Comparison of ENCODE assay signal across 34 mouse cellular contexts in the genomic region with DNA sequence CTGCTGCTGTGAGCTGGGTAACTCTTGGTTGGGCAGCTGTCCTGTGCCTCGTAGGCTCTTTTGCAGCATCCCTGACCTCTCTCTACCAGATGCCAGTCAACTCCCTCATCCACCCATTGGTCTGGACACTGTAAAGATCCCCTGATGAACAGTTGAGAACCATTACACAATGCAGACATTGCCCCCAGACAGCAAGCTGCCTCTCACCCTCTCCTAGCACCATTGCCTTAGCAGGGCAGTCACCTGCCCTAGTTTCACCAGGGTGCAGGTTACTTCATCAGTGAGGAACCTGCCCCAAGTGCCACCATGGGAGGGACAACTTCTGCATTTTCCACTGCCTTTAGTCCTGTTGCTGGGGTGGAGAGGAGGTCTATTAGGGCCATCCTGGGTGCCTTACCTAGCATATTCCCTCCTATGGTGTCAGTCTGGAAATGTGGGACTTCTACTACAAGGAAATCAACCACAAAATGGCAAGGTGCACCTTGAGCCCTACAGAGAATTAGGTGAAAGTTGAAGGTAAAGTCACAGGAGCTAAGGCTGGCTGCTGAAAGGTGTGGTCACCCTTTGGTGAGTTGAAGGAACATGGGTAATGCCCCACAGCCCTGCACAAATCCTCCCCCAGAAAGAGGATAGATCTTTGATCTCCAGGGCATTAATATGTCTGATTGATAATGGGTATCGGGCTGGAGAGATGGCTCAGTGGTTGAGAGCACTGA. TPM values are rescaled to one million over a fixed set of nuclear protein-coding genes. Genes with fewer than 3 reads are reported as not detected.
DNase-seq lines count a peak whose midpoint lies in the region; ATAC-seq and TF ChIP-seq lines count a peak whose summit lies in the region.
"Had no signal": no experiment of that assay in that cellular context is flagged by ENCODE, and none has a peak within 500 bp of the region (broad histone marks: within the 10 kb centered on the region; RNA-seq: fewer than 3 reads in every experiment).

No protein-coding gene starts in this region.

- no peak for TF ChIP-seq POLR2A in bone marrow, adult 2 months (IDR thresholded peaks at IDR 0.05; ENCODE audit: borderline replicate concordance, control insufficient read depth, low read depth, low read length)

- no peak overlapping the region for H3K9ac ChIP-seq in intestine, embryonic 16.5 days (ENCODE audit: low read depth, low read length)
- H3K9ac ChIP-seq: forebrain, embryonic 13.5 days; hindbrain, embryonic 13.5 days had no signal

- no peak for TF ChIP-seq CTCF in bone marrow, adult 2 months (IDR thresholded peaks at IDR 0.05; ENCODE audit: control insufficient read depth, insufficient read depth, low read length)

- intact Hi-C loops in left cerebral cortex, postnatal 36 days (cut with DNase I) = no loop called here

- H3K27ac ChIP-seq in bone marrow, adult 2 months (ENCODE audit: control insufficient read depth, insufficient read depth, low read depth, low read length, poor library complexity) = peak overlapping the region; percentile 80
- peak overlapping the region; percentile 75 for H3K27ac ChIP-seq in intestine, embryonic 16.5 days (ENCODE audit: low read length)
- H3K27ac ChIP-seq: forebrain, embryonic 10.5 days; forebrain, embryonic 13.5 days; hindbrain, embryonic 10.5 days; hindbrain, embryonic 13.5 days had no signal

- 91% methylated on average over 2 of the region's 2 CpGs for WGBS in bone marrow, adult 2 months
- 84% methylated on average over 2 of the region's 2 CpGs for WGBS in intestine, embryonic 16.5 days

- DNase-seq in spleen, postnatal 36 days (ENCODE audit: low spot score in 2 of 2) = no peak
- no peak for DNase-seq in left cerebral cortex, postnatal 36 days (ENCODE audit: low spot score in 2 of 2)
- no peak for DNase-seq in adrenal gland, adult 8-10 months
- DNase-seq: adrenal gland, postnatal 14 days; B cell, adult 2 months; cerebellum, adult 18-20 months; cerebellum, adult 9-10 months; cerebellum, postnatal 14 days; gastrocnemius, postnatal 10 days; gastrocnemius, postnatal 36 days; heart, postnatal 36 days had no signal

- H3K9me3 ChIP-seq in intestine, embryonic 16.5 days (ENCODE audit: control insufficient read depth, low read length) = no peaks in the 10 kb centered on the region
- H3K9me3 ChIP-seq: forebrain, embryonic 10.5 days; forebrain, embryonic 13.5 days; G1E; hindbrain, embryonic 10.5 days; hindbrain, embryonic 13.5 days had no signal

- peak; percentile 69 for ATAC-seq in intestine, embryonic 16.5 days
- peak; percentile 25; the same call in 1 of the 2 replicates for ATAC-seq in neutrophil, adult 5-6 weeks (ENCODE audit: extremely low read depth, insufficient number of reproducible peaks, low FRiP score, poor library complexity, severe bottlenecking)
- ATAC-seq: forebrain, embryonic 13.5 days; forebrain, embryonic 16.5 days; hindbrain, embryonic 16.5 days; Patski had no signal

- no peak overlapping the region for H3K4me3 ChIP-seq in bone marrow, adult 2 months (replicated peaks; ENCODE audit: control insufficient read depth, low read depth, low read length)
- no peak overlapping the region for H3K4me3 ChIP-seq in intestine, embryonic 16.5 days (ENCODE audit: low read length)
- H3K4me3 ChIP-seq: forebrain, embryonic 10.5 days; forebrain, embryonic 13.5 days; hindbrain, embryonic 10.5 days; hindbrain, embryonic 13.5 days had no signal

- no peak overlapping the region for H3K4me2 ChIP-seq in intestine, embryonic 16.5 days (ENCODE audit: low read depth, low read length)
- H3K4me2 ChIP-seq: forebrain, embryonic 13.5 days; heart, embryonic 11.5 days; hindbrain, embryonic 13.5 days had no signal

- H3K36me3 ChIP-seq in intestine, embryonic 16.5 days (ENCODE audit: control insufficient read depth, insufficient read depth, low read length) = peaks cover 3% of the 10 kb centered on the region; the same call in 1 of the 2 replicates

- peaks cover 2% of the 10 kb centered on the region; the same call in 1 of the 2 replicates for H3K4me1 ChIP-seq in bone marrow, adult 2 months (ENCODE audit: control insufficient read depth, insufficient read depth, low read length)
- peaks cover 6% of the 10 kb centered on the region for H3K4me1 ChIP-seq in intestine, embryonic 16.5 days (ENCODE audit: control insufficient read depth, insufficient read depth, low read length)

- no peaks in the 10 kb centered on the region for H3K27me3 ChIP-seq in intestine, embryonic 16.5 days (replicated peaks; ENCODE audit: control insufficient read depth, insufficient read depth, low read length)
- H3K27me3 ChIP-seq: CH12.LX; forebrain, embryonic 13.5 days; hindbrain, embryonic 13.5 days; Patski had no signal

RNA-seq across cellular contexts. Expression of a gene that starts 4.6 kb away (rescaled TPM):
- polyA plus RNA-seq in bone marrow, adult 2 months (2011; ENCODE audit: insufficient read depth, insufficient read length, low replicate concordance, missing spikeins) = 17.8 and 20.9 TPM in 2 replicates
- polyA plus RNA-seq in intestine, embryonic 16.5 days (2015; fragmentation: Nextera tagmentation; extraction: Ambion mirVana) = 37.5 and 38.0 TPM in 2 replicates
- total RNA-seq in neutrophil, adult 5-6 weeks (2017) = 37.3 and 37.5 TPM in 2 replicates
- total RNA-seq in left cerebral cortex, postnatal 36 days (2021) = 10 to 100 TPM; 46.6 to 52.1 TPM
- 10 to 100 TPM; 38.8 to 73.6 (median 49.8) TPM for total RNA-seq in adrenal gland, adult 8-10 months (2022)

RNA-seq across cellular contexts. Expression of a gene that starts 5.6 kb away (rescaled TPM):
- 6.9 and 11.9 TPM in 2 replicates for polyA plus RNA-seq in bone marrow, adult 2 months (2011; ENCODE audit: insufficient read depth, insufficient read length, low replicate concordance, missing spikeins)
- 60.0 and 64.5 TPM in 2 replicates for polyA plus RNA-seq in intestine, embryonic 16.5 days (2015; fragmentation: Nextera tagmentation; extraction: Ambion mirVana)
- 5.5 and 11.9 TPM in 2 replicates for total RNA-seq in neutrophil, adult 5-6 weeks (2017)
- total RNA-seq in left cerebral cortex, postnatal 36 days (2021) = 10 to 100 TPM; 29.1 to 32.9 TPM
- 10 to 100 TPM; 18.6 to 25.1 (median 20.7) TPM for total RNA-seq in adrenal gland, adult 8-10 months (2022)

RNA-seq across cellular contexts. Expression of a gene that starts 9.5 kb away (rescaled TPM):
- polyA plus RNA-seq in bone marrow, adult 2 months (2011; ENCODE audit: insufficient read depth, insufficient read length, low replicate concordance, missing spikeins) = 9.7 and 30.6 TPM in 2 replicates
- 43.0 and 57.6 TPM in 2 replicates for polyA plus RNA-seq in intestine, embryonic 16.5 days (2015; fragmentation: Nextera tagmentation; extraction: Ambion mirVana)
- total RNA-seq in neutrophil, adult 5-6 weeks (2017) = 26.2 and 27.9 TPM in 2 replicates
- total RNA-seq in left cerebral cortex, postnatal 36 days (2021) = 10 to 100 TPM; 75.9 to 81.6 TPM
- 10 to 100 TPM; 29.2 to 51.3 (median 39.1) TPM for total RNA-seq in adrenal gland, adult 8-10 months (2022)

RNA-seq across cellular contexts. Expression of a gene that starts 26.9 kb away (rescaled TPM):
- 14.8 and 22.3 TPM in 2 replicates for polyA plus RNA-seq in bone marrow, adult 2 months (2011; ENCODE audit: insufficient read depth, insufficient read length, low replicate concordance, missing spikeins)
- 28.8 and 30.7 TPM in 2 replicates for polyA plus RNA-seq in intestine, embryonic 16.5 days (2015; fragmentation: Nextera tagmentation; extraction: Ambion mirVana)
- total RNA-seq in neutrophil, adult 5-6 weeks (2017) = 11.4 and 12.0 TPM in 2 replicates
- total RNA-seq in left cerebral cortex, postnatal 36 days (2021) = 10 to 100 TPM; 57.0 to 63.4 TPM
- 10 to 100 TPM; 46.8 to 58.8 (median 49.5) TPM for total RNA-seq in adrenal gland, adult 8-10 months (2022)

RNA-seq across cellular contexts. Expression of a gene that starts 33.8 kb away (rescaled TPM):
- polyA plus RNA-seq in bone marrow, adult 2 months (2011; ENCODE audit: insufficient read depth, insufficient read length, low replicate concordance, missing spikeins) = not detected in 2 replicates
- polyA plus RNA-seq in intestine, embryonic 16.5 days (2015; fragmentation: Nextera tagmentation; extraction: Ambion mirVana) = 0.66 TPM in 1 of 2 replicates, not detected in the other
- total RNA-seq in neutrophil, adult 5-6 weeks (2017) = 0.74 and 1.5 TPM in 2 replicates
- total RNA-seq in left cerebral cortex, postnatal 36 days (2021) = under 1 TPM in 1 of 2 experiments, not detected in 1; 0.54 TPM
- not detected for total RNA-seq in adrenal gland, adult 8-10 months (2022)
- total RNA-seq: adrenal gland, adult 18-20 months; adrenal gland, postnatal 14 days; adrenal gland, postnatal 4 days; CH12.LX; gastrocnemius, adult 18-20 months; gastrocnemius, postnatal 10 days; gastrocnemius, postnatal 36 days; granulocyte monocyte progenitor cell, adult 5-6 weeks; heart, adult 8-10 months; heart, postnatal 36 days had no signal
- polyA plus RNA-seq: brain, embryonic 14.5 days; embryonic facial prominence, embryonic 11.5 days; embryonic facial prominence, embryonic 14.5 days; forebrain, embryonic 10.5 days; G1E; heart, embryonic 14.5 days; heart, postnatal 0 days; hindbrain, embryonic 10.5 days; hindbrain, embryonic 13.5 days; hindbrain, embryonic 16.5 days had no signal
